Comparison of ENCODE assay signal across 15 mouse cellular contexts in the genomic region with DNA sequence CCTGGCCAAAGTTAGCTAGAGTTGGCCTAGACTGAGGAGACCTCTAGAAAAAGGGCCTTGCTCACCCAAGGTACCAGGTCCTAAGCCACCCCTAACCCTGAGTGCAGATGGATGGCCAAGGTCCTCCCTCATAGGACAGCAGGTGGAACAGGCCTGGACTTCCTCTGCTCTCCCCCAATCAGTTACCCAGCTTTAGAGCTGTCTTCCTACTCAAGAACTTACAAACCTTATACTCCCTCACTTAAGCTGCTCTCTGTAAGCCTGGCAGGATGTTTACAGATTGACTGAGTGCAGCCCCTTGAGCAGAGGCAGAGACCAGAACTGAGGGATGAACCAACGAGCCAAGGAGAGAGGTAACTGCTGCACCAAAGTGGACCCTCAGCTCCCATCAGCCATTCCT.
"Had no signal": no experiment of that assay in that cellular context is flagged by ENCODE, and none has a peak within 500 bp of the region (broad histone marks: within the 10 kb centered on the region; RNA-seq: fewer than 3 reads in every experiment).

No protein-coding gene starts in this region.

- DNase-seq: lung, adult 2 months; lung, postnatal 10 days; lung, postnatal 4 days; midbrain, embryonic 14.5 days; right cerebral cortex, postnatal 14 days; thymus, adult 2 months; thymus, postnatal 25 days; thymus, postnatal 4 days had no signal

- ATAC-seq: midbrain, embryonic 16.5 days had no signal

- H3K36me3 ChIP-seq: lung, embryonic 15.5 days; midbrain, embryonic 10.5 days; midbrain, embryonic 12.5 days; neural tube, embryonic 12.5 days; stomach, embryonic 15.5 days had no signal

- H3K4me2 ChIP-seq: lung, embryonic 15.5 days; midbrain, embryonic 12.5 days; neural tube, embryonic 12.5 days; stomach, embryonic 15.5 days had no signal

- H3K4me3 ChIP-seq: lung, embryonic 15.5 days; midbrain, embryonic 10.5 days; midbrain, embryonic 12.5 days; neural tube, embryonic 12.5 days; stomach, embryonic 15.5 days had no signal

- H3K27ac ChIP-seq: lung, embryonic 15.5 days; midbrain, embryonic 10.5 days; midbrain, embryonic 12.5 days; neural tube, embryonic 12.5 days; stomach, embryonic 15.5 days; stomach, postnatal 0 days had no signal

- H3K9ac ChIP-seq: lung, embryonic 15.5 days; midbrain, embryonic 12.5 days; neural tube, embryonic 12.5 days; stomach, embryonic 15.5 days had no signal

- H3K9me3 ChIP-seq: lung, embryonic 15.5 days; midbrain, embryonic 10.5 days; neural tube, embryonic 12.5 days; stomach, embryonic 15.5 days had no signal

- H3K27me3 ChIP-seq: lung, embryonic 15.5 days; neural tube, embryonic 12.5 days; stomach, embryonic 15.5 days had no signal
